Mouse (Mus musculus): ENCODE results near the gene Prpf6. TPM values are rescaled to one million over a fixed set of nuclear protein-coding genes. Genes with fewer than 3 reads are reported as not detected.

The Prpf6 gene
- polyA plus RNA-seq, 1 experiment from 2014 or later: 80.5 TPM

DNA sequence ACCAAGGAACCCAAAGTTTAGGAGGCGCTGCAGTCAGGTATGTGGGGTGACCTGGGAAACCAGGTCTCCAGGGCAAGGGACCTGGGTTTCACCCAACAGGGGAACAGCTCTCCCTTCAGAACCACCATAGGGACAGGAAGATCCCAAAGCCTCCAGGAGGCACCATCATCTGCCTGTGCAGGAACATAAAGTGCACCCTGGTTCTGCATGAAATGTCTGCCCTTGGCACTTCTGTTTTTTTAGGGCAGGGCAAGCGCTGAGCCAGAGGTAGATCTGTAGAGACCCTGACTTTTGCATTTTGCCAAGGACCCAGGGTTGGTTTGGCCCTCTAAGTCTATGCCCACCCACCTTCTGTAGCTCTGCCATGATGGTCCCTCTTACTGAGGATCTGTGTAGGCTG is 9.3 kb upstream of the Prpf6 start:
- Histone ChIP-seq H3K36me3 (peaks cover 44% of the 10 kb centered on the region), H3K27me3 (ENCODE audit: low read depth, poor library complexity, severe bottlenecking) (no peaks in the 10 kb centered on the region), H3K4me1 (peaks cover 22% of the 10 kb centered on the region), H3K27ac (no peak overlapping the region), H3K4me3 (peak overlapping the region; percentile 85; the same call in 1 of the 2 replicates), H3K9me3 (replicated peaks) (no peaks in the 10 kb centered on the region)
- no peak for DNase-seq (ENCODE audit: low spot score)
- WGBS: 88% methylated on average over 2 of the region's 2 CpGs

GRCm38 (mm10) chr2:181582939-181583338 is 8.7 kb upstream of the Prpf6 start:
- H3K27ac ChIP-seq: no peak overlapping the region
- H3K27me3 ChIP-seq (ENCODE audit: low read depth, poor library complexity, severe bottlenecking): no peaks in the 10 kb centered on the region
- whole genome bisulfite sequencing: 93% methylated on average over 1 of the region's 1 CpGs
- H3K9me3 ChIP-seq (replicated peaks): no peaks in the 10 kb centered on the region
- H3K4me3 ChIP-seq: no peak overlapping the region
- peaks cover 22% of the 10 kb centered on the region for H3K4me1 ChIP-seq
- H3K36me3 ChIP-seq: peaks cover 50% of the 10 kb centered on the region
- DNase-seq (ENCODE audit: low spot score): no peak

DNA sequence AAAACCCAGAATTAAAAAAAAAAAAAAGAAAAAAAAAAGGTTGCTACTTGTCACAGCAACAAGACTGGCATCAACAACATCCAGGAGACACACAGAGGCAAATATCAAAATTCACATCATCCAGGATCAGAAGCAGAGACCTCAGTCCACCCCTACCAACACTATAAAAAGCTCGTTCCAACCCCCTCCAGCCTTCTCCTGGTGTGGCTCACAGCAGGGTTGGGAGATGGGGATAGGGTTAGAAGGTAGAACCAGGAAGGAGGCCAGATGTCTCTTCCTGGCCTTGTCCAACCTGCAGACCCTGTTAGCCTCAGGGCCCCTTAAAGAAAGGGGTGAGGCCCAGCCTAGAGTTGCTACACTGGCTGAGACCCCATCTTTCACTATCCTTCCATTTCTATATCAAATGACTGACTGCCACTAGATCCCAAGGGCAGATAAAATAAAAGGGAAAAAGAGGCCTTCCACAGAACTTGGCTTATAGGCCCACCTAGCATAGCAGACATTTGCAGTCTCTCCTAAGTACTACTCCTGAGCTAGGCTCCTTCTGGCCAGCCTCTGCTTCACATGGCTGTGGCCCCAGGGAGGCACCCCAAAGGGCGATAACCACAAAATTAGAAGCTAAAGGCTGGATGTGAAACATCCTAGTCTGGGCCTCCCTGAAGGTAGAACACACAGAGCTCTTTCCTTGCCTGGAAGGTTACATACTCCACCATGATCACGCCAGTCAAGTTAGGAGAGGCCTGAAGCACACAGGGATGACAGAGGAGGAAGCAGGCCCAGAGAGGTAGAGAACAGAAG is 8.0 kb upstream of the Prpf6 start:
- peaks cover 57% of the 10 kb centered on the region for H3K36me3 ChIP-seq
- peaks cover 22% of the 10 kb centered on the region for H3K4me1 ChIP-seq
- H3K4me3 ChIP-seq: no peak overlapping the region
- H3K27ac ChIP-seq: no peak overlapping the region
- DNase-seq (ENCODE audit: low spot score): peak; percentile 19
- WGBS: 85% methylated on average over 3 of the region's 3 CpGs
- no peaks in the 10 kb centered on the region for H3K9me3 ChIP-seq (replicated peaks)
- no peaks in the 10 kb centered on the region for H3K27me3 ChIP-seq (ENCODE audit: low read depth, poor library complexity, severe bottlenecking)

DNA sequence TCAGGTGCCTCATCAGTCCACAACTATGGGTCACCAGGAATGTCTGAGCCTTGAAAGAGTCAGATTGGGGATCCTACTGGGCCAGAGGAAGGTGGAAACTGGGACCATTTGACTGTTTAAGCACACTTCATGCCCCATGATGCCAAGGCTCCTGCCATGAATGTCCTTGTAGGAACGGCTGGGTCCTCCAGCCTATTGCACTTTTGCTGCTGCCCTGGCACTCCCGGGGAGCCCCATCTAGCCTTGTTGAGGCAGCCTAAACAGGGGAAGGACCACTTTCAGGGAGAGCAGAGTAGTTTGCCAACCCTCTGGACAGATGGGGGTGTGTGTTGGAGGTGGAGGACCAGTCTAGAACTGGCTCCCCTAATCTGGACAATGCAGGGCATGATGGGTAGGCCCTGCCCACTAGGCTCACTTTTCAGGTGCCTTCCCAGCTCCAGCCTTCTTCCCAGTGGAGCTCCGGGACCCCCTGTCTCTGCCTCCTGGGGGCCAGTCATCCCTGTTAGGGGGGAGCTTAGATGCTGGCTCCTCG is 7.2 kb upstream of the Prpf6 start, which contains the start of gene Uckl1:
TSS of gene Uckl1 (minus strand) at position 482 of the 532 bp plus-strand sequence.
- Histone ChIP-seq H3K9me3 (replicated peaks) (no peaks in the 10 kb centered on the region), H3K4me1 (peaks cover 18% of the 10 kb centered on the region), H3K4me3 (no peak within 1 kb of the TSS), H3K36me3 (peaks cover 65% of the 10 kb centered on the region), H3K27ac (no peak within 1 kb of the TSS), H3K27me3 (ENCODE audit: low read depth, poor library complexity, severe bottlenecking) (no peaks in the 10 kb centered on the region)
- DNase-seq (ENCODE audit: low spot score): peak; percentile 24
- WGBS: 95% methylated on average over 4 of the region's 4 CpGs

GRCm38 (mm10) chr2:181585506-181585905 is 6.2 kb upstream of the Prpf6 start:
- Histone ChIP-seq H3K9me3 (replicated peaks) (no peaks in the 10 kb centered on the region), H3K4me1 (peaks cover 12% of the 10 kb centered on the region), H3K4me3 (no peak overlapping the region), H3K27me3 (ENCODE audit: low read depth, poor library complexity, severe bottlenecking) (no peaks in the 10 kb centered on the region), H3K36me3 (peaks cover 75% of the 10 kb centered on the region), H3K27ac (no peak overlapping the region)
- no peak for DNase-seq (ENCODE audit: low spot score)
- 94% methylated on average over 5 of the region's 5 CpGs for WGBS

DNA sequence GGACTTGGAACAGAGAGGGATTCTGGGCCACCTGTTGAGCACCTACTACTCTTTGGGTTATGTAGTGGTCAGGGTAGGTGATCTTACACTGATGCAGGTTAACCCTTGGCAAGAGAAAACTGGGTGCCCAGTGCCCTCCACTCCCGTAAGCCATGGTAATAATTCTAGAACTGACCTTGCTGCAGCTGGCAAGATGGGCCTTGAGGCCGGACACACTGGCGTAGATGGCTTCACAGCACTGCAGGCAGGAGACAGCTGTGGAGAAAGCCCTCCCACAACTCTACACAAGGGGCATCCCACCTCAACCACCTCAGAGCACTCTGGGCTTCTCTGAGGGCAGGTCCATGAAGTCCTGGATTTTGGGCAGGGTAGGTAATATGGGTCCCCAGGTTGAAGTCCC is 5.5 kb upstream of the Prpf6 start:
- H3K9me3 ChIP-seq (replicated peaks): no peaks in the 10 kb centered on the region
- no peaks in the 10 kb centered on the region for H3K27me3 ChIP-seq (ENCODE audit: low read depth, poor library complexity, severe bottlenecking)
- WGBS: 94% methylated on average over 3 of the region's 3 CpGs
- H3K36me3 ChIP-seq: peaks cover 79% of the 10 kb centered on the region
- no peak overlapping the region for H3K4me3 ChIP-seq
- no peak overlapping the region for H3K27ac ChIP-seq
- peak; percentile 22 for DNase-seq (ENCODE audit: low spot score)
- peaks cover 11% of the 10 kb centered on the region for H3K4me1 ChIP-seq

GRCm38 (mm10) chr2:181587796-181588195 is 3.9 kb upstream of the Prpf6 start:
- Histone ChIP-seq H3K27me3 (ENCODE audit: low read depth, poor library complexity, severe bottlenecking) (no peaks in the 10 kb centered on the region), H3K27ac (no peak overlapping the region), H3K9me3 (replicated peaks) (no peaks in the 10 kb centered on the region), H3K4me1 (peaks cover 18% of the 10 kb centered on the region), H3K36me3 (peaks cover 79% of the 10 kb centered on the region), H3K4me3 (no peak overlapping the region)
- WGBS: 83% methylated on average over 6 of the region's 6 CpGs
- peak; percentile 30 for DNase-seq (ENCODE audit: low spot score)

- H3K36me3 ChIP-seq: peaks cover 75% of the 10 kb centered on the region
- H3K4me1 ChIP-seq: peaks cover 23% of the 10 kb centered on the region
- H3K4me3 ChIP-seq: no peak overlapping the region
- no peak for DNase-seq (ENCODE audit: low spot score)
- WGBS: 90% methylated on average over 11 of the region's 11 CpGs
- no peaks in the 10 kb centered on the region for H3K9me3 ChIP-seq (replicated peaks)
- no peaks in the 10 kb centered on the region for H3K27me3 ChIP-seq (ENCODE audit: low read depth, poor library complexity, severe bottlenecking)
- H3K27ac ChIP-seq: no peak overlapping the region
These were observed 3.4 kb upstream of the Prpf6 start for GRCm38 (mm10) chr2:181588229-181588780.

DNA sequence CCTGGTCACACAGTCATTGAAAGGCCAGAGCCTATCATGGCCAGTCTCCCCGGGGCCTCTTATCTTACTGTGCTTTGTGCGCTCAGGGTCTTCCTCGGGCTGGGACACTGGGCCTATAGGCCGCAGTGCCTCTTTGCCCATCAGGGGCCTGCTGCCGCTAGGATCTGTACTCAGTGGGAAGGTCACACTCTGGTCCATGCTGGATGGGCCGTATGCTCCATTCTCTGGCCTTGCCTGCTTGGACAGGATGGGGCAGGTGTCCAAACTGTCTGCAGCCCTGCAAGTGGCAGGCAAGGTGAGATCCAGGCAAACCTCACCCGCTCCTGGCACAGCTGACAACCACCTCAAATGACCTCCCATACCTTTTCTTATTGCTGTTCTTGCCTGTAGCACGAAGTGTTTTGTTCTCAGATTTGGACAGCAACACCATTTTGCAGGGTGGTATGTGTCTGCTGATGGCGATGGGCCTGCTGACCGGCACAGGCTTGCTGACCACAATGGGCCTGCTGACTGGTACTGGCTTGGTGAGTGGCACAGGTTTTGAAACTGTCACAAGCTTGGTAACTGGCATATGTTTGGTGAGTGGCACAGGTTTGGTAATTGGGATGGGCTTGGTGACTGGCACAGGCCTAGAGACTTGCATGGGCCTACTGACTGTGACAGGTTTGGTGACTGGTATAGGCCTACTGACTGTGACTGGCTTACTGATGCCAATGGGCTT is 2.5 kb upstream of the Prpf6 start:
- H3K36me3 ChIP-seq: peaks cover 67% of the 10 kb centered on the region
- no peak for DNase-seq (ENCODE audit: low spot score)
- 93% methylated on average over 10 of the region's 10 CpGs for WGBS

DNA sequence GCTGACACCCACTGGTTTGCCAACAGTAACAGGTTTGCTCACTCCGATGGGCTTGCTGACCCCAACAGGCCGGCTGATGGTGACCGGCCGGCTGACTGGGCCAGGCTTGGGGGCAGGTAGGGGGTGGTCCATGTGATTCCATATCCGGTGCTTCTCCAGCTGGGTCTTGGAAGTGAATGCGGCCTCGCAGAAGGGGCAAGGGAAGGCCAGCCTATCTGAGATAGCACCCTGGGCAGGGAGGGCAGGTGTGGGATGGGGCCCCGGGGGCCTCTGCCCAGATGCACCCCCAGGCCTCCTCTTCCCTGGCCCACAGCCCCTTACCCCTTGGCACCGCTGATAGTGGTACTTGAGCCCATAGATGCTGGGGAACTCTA is 1.9 kb upstream of the Prpf6 start:
- no peak for DNase-seq (ENCODE audit: low spot score)
- H3K4me3 ChIP-seq: no peak overlapping the region
- peaks cover 24% of the 10 kb centered on the region for H3K4me1 ChIP-seq
- peaks cover 62% of the 10 kb centered on the region for H3K36me3 ChIP-seq
- no peaks in the 10 kb centered on the region for H3K27me3 ChIP-seq (ENCODE audit: low read depth, poor library complexity, severe bottlenecking)
- WGBS: 96% methylated on average over 9 of the region's 9 CpGs
- no peak overlapping the region for H3K27ac ChIP-seq
- no peaks in the 10 kb centered on the region for H3K9me3 ChIP-seq (replicated peaks)

More for the DNA sequence above, 2.5 kb upstream of the Prpf6 start:
- no peaks in the 10 kb centered on the region for H3K9me3 ChIP-seq (replicated peaks)
- H3K4me3 ChIP-seq: no peak overlapping the region
- peaks cover 24% of the 10 kb centered on the region for H3K4me1 ChIP-seq
- H3K27ac ChIP-seq: no peak overlapping the region
- H3K27me3 ChIP-seq (ENCODE audit: low read depth, poor library complexity, severe bottlenecking): no peaks in the 10 kb centered on the region

GRCm38 (mm10) chr2:181590471-181590870 is 1.2 kb upstream of the Prpf6 start:
- Histone ChIP-seq H3K4me1 (peaks cover 24% of the 10 kb centered on the region), H3K27ac (no peak overlapping the region), H3K27me3 (ENCODE audit: low read depth, poor library complexity, severe bottlenecking) (no peaks in the 10 kb centered on the region), H3K36me3 (peaks cover 54% of the 10 kb centered on the region), H3K4me3 (no peak overlapping the region), H3K9me3 (replicated peaks) (no peaks in the 10 kb centered on the region)
- DNase-seq (ENCODE audit: low spot score): no peak
- 98% methylated on average over 5 of the region's 5 CpGs for WGBS

GRCm38 (mm10) chr2:181592231-181593041 is 768 bp downstream of the Prpf6 start, which contains the start of gene Zfp512b:
Zfp512b (minus strand) TSS chr2:181592803.
- H3K27ac ChIP-seq: peak within 1 kb of the TSS; percentile 95
- peaks cover 24% of the 10 kb centered on the region for H3K4me1 ChIP-seq
- peaks cover 35% of the 10 kb centered on the region for H3K36me3 ChIP-seq
- peak; percentile 88 for DNase-seq (ENCODE audit: low spot score)
- no peaks in the 10 kb centered on the region for H3K9me3 ChIP-seq (replicated peaks)
- WGBS: 2% methylated on average over 93 of the region's 97 CpGs
- peak within 1 kb of the TSS; percentile 94 for H3K4me3 ChIP-seq
- peaks cover 14% of the 10 kb centered on the region; the same call in 1 of the 2 replicates for H3K27me3 ChIP-seq (ENCODE audit: low read depth, poor library complexity, severe bottlenecking)

Measured in limb, embryonic 10.5 days (tissue).